Mouse (Mus musculus): ENCODE measurements at regions not wholly inside any gene's neighbourhood (a gene's known extent, or its start where the extent isn't known, plus 50 kb on each side); places are given as distances from the start of the nearest gene placed in this dataset.
A peak's percentile ranks its signal among the peaks of the same experiment; 100 is the strongest.

GRCm38 (mm10) chr9:120830526-120830925 is 98.5 kb upstream of the Ctnnb1 start:
- TF ChIP-seq CTCF (IDR thresholded peaks at IDR 0.05) (peak; percentile 33), POLR2A (IDR thresholded peaks at IDR 0.05; ENCODE audit: insufficient read depth, low read depth, low read length) (no peak), EP300 (IDR thresholded peaks at IDR 0.05; ENCODE audit: insufficient read depth, low read depth, low read length) (0 out of 2 replicates have a peak, but pooled peaks have one; percentile 56)
